Mouse (Mus musculus): ENCODE measurements around the gene Srek1ip1. TPM values are rescaled to one million over a fixed set of nuclear protein-coding genes. Genes with fewer than 3 reads are reported as not detected.

Gene Srek1ip1
- total RNA-seq (2023), result 7.5 TPM

DNA sequence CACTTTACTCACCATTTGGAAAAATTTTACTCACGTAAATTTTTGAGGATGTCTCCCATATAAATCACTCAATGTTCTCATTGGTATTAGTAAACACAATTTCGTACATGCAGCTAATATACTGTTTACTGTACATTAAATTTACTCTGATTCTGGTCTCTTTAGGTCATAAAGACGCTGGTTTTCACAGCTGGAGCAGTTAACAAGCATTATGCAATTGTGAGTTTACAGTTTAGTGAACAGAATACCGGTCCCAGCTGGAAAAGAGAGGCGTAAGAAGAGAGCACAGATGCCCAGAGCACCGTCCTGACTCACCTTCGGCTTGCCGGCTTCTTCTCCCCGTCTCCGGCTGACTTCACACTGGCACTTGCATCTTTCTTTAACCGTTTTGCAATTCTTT is at the start of gene Srek1ip1:
TSS of gene Srek1ip1 (plus strand) at position 301 of the 400 bp plus-strand sequence.

GRCm38 (mm10) chr13:104816635-104817571 is 24.6 kb downstream of the Srek1ip1 start, which contains the start of gene Cwc27:
Gene Cwc27 (minus strand): TSS chr13:104817142.

GRCm38 (mm10) chr13:104863127-104863979 is 71.1 kb downstream of the Srek1ip1 start, which contains the start of gene Shisal2b:
Gene Shisal2b (minus strand): TSS chr13:104863893.

Other genes starting within 250 kb of the Srek1ip1 start
- gene Cwc27, start 24.7 kb downstream of the Srek1ip1 start, total RNA-seq (2023), result 29.5 TPM
- not detected for gene Shisal2b, start 71.4 kb downstream of the Srek1ip1 start, total RNA-seq (2023)